Mouse (Mus musculus): ENCODE data around the gene Apbb1. TPM values are rescaled to one million over a fixed set of nuclear protein-coding genes. Genes with fewer than 3 reads are reported as not detected.

Apbb1 gene
- total RNA-seq (2021), result 1 to 10 TPM; 5.3 to 8.6 TPM
- long read RNA-seq, experiment 1, transcript Apbb1-214 (14 exons, 2,878 nt), result major isoform, 6 of 8 reads
- long read RNA-seq, experiment 1, partial matches to known transcripts, result 0 of 8 reads
- long read RNA-seq, experiment 1, other reads (novel, unspliced or antisense), result 1 of 8 reads
- long read RNA-seq, experiment 2, partial matches to known transcripts, result 3 of 8 reads
- long read RNA-seq, experiment 2, other reads (novel, unspliced or antisense), result 2 of 8 reads

DNA sequence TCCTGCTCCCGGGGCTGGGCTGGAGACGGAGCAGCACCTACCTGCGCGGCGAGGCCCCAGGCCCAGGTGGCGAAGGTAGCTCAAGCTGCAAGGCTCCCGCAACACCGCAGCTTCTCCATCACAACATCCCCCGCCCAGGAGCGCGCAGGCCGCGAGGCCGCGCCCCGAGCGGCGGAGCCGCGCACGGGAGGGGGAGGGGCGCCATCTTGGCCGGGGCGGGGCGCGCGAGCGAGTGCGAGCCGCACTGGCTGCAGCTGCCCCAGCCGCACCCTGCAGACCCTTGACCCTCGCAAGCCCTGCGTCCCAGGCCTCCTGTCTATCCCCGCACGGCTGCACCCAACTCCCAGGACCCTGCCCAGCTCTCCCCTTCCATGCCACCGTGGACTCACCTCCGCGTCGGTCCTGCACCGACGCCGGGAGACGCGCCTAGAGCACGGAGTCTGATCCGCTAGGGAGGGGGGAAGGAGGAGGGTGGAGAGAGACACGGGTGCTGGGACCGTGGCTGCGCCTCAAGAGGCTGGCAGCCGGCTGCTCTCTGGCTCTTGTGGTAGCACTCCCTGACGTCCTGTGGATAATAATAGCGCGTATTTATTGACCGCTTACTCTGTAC, at the start of gene Apbb1:
Gene Apbb1 (minus strand): TSS at position 560 of the 610 bp plus-strand sequence.
- intact Hi-C loops (cut with DNase I), result loop anchor here (2.0 kb wide), 1 partner anchor 26 kb away; the partner anchor contains the start of gene Smpd1
- DNase-seq, result peak; percentile 57 to 67

DNA sequence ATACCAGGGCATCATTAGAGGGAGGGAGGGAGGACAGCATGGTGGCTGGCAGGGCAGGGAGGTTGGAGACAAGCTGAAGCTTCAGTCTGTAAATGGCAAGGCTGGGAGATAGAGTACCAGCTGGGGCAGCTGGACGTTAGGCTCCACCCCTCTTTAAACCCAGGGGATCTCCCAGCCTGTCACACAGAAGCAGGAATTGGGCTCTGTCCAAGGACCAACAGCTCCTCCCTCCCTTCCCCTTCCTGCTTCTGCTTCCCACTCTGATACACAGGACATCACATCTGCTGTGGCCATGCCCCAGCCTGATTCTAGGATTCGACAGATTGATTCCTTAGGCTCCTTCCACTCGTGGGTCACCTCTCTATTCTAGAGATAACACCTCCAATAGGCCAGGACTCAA, 47.2 kb upstream of the Apbb1 start:
- intact Hi-C loops (cut with DNase I), result no loop called here
- DNase-seq, result peak in 1 of 2 experiments; percentile 44

DNA sequence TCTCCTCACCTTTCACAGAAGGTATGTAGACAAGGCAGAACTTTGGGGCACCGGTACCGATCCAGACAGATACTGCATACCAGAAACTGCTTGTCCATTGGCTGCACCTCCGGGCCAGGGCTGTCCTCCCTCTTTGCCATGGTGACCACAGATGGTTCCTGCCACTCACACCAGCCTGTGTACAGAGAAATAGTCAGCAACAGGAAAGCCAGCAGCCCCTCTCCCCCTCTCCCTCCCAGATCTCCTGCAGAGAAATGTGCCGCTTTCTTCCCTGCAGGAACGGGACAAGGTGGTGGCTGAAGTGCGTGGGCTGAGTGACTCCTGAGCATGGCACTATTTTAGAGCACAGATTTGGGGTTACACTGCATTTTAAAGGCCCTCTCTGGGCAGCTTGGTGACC, 43.9 kb upstream of the Apbb1 start:
- intact Hi-C loops (cut with DNase I), result no loop called here
- DNase-seq, result no peak

DNA sequence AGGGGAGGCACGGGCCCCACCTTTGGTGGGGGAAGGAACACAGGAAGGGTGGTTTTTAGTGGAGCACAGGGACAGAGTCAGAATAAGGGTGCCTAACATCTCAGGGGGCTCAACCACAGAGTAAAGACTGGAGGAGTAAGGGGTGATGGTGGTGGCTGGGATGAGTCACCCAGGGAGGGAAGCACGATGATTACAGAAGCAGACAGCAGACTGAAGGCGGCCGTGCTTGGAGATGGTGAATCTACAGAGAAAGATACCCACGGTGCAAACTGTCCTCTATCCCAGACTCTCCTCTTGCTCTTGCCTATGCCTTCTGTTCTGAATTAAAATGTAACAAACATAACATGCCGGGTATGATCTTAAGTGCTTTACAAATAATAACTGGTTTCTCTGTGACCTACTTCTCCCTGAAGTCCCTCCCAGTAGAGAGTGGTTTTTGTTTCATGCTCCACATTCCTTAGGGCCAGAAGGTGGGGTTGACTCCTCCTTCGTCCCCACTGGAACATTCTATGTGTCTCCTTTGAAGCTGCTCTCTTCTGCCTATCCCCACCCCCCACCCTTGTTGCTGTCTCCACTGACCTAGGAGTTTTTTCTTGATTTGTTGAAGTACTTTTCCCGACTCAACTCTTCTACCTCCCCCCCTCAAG, 40.3 kb upstream of the Apbb1 start:
- intact Hi-C loops (cut with DNase I), result no loop called here
- DNase-seq, result no peak

DNA sequence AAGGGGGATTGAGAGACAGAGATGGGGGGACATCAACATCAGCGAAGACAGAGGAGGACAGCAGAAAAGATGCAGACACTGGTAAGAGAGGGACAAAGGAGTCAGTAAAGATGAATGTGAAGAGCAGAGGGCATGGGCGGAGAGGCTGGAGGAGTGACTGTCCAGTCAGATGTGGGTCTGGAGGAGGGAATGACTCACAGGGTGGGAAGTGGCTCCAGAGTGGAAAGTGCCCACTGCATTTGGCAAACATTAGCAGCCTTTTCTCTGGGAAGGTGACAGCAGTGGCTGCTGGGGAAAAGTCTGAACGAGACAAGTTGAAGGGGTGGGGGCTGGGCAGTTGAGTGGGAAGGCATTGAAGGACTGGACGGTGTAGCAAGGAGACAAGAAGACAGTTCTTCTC, 39.6 kb upstream of the Apbb1 start:
- intact Hi-C loops (cut with DNase I), result no loop called here
- DNase-seq, result no peak

DNA sequence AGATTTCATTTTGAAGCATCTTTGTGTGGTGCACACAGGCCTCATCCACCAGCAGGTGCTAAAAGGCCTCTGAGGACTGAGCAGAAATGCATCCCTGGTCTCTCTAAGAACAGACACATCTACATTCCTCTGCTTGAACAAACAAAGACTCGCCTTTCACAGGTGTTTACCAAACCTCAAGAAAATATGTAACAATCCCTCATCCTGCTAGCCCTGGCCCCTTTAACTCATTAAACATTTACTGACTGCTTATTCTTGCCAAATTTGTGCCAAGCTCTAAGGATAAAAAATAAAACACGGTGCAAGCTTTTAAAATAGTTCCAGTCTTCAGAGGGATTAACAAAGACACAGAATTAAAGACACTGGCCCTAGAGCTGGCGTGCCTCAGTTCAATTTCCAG, 38.2 kb upstream of the Apbb1 start:
- no peak for DNase-seq
- intact Hi-C loops (cut with DNase I), result no loop called here

DNA sequence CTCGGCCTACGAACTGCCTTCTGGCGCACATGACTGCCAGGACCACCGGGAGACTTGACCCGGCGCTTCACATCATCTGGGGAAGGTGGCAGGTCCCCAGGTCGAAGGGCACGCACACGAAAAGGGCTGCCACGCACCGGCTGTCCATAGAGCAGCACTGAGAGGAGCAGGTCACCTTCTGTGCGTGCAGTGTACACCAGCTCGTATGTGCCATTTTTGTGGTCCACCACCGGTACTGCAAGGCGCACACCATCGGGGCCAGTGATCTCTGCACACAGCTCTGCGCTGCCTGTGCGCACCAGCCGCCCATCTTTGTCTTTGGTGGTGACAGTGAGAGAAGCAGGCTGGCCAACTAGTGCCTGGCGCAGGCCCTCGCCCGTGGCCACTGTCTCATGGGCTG, 36.4 kb upstream of the Apbb1 start:
- intact Hi-C loops (cut with DNase I), result no loop called here
- no peak for DNase-seq

DNA sequence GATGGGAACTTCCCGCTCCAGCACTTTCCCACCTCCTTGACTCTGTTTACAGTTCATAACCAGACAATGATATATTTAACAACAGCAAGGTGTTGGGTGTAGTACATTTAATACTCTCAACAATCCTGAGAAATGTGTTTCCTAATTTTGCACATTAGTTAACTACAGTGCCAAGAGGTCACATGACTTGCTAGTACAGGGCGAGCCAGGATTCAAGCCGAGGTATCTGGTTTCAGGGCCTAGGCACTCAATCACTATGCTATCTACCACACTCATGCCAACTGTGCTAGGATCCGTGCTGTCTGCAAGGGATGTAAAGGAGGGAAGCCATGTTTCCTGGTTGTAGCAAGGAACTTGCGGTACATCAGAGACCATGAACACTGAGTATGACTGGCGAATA, 35.1 kb upstream of the Apbb1 start:
- intact Hi-C loops (cut with DNase I), result no loop called here
- no peak for DNase-seq

DNA sequence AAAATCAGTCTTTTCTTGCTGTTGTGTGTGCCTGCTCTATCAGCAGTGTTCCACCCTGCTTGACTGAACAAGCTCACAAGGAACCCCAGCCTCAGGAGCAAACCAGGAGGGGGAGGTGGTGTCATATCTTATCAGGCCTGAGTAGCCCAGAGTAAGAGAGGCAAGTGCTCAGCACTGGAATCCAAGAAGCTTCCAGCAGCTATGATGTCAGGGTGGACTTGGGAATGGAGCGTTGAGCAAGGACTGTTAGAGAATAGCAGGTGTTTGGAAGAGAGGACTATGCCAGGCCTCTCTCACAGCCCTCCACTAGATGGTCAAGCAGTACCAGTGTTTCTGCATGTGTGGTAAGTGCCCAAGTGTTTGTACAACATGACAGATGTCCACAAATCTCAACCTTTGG, 34.3 kb upstream of the Apbb1 start:
- intact Hi-C loops (cut with DNase I), result no loop called here
- DNase-seq, result no peak

DNA sequence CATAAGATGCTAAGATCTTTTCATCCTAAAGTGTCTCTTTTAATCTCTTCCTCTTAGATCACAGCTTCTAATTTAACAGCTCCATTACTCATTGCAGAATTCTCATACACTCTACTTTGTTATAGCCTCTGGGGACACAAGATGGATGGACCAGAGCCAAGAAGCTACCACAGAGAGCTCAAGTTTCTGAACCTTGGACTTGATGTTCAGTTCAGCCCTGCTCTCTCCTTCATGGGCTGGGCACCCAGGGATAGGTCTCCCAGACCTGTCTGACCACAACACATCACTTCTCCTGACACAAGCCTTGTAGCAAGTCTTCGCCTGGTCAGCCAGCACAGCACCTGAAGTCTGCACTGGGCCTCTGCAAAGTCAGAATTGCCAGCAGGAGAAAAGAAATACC, 32.9 kb upstream of the Apbb1 start:
- intact Hi-C loops (cut with DNase I), result no loop called here
- no peak for DNase-seq

DNA sequence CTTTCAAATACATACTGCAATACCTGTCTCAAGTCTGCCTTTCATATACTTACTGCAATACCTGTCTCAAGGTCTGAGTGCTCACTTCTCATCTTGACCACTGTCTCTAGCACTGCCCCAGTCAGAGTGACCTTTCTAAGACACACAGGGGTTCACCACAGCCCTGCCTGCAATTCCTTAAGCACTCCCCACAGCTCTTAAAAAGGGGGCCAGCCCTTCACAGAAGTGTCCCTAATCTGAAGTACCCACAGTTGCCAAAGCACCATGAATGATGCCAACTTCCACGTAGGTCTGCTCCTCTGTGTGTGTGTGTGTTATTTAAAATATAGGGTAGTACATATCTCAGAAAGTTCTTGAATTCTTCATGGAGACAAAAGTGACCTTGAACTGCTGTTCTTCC, 30.3 kb upstream of the Apbb1 start:
- no peak for DNase-seq
- intact Hi-C loops (cut with DNase I), result no loop called here

DNA sequence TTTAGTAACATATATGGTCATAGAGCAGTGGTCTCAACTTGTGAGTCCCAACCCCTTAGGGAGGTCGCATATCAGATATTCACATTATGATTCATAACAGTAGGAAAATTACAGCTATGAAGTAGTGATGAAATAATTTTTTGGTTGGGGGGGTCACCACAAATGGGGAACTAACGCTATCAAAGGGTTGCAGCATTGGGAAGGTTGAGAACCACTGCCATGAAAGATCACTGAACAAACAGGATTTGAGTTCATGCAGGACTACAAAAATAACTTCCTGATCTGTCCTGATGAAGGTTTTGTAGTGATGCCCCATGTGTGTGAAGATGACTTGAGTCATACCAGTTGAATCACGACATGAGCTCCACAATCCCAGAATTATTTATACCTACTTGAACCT, 27.0 kb upstream of the Apbb1 start:
- intact Hi-C loops (cut with DNase I), result no loop called here
- no peak for DNase-seq

DNA sequence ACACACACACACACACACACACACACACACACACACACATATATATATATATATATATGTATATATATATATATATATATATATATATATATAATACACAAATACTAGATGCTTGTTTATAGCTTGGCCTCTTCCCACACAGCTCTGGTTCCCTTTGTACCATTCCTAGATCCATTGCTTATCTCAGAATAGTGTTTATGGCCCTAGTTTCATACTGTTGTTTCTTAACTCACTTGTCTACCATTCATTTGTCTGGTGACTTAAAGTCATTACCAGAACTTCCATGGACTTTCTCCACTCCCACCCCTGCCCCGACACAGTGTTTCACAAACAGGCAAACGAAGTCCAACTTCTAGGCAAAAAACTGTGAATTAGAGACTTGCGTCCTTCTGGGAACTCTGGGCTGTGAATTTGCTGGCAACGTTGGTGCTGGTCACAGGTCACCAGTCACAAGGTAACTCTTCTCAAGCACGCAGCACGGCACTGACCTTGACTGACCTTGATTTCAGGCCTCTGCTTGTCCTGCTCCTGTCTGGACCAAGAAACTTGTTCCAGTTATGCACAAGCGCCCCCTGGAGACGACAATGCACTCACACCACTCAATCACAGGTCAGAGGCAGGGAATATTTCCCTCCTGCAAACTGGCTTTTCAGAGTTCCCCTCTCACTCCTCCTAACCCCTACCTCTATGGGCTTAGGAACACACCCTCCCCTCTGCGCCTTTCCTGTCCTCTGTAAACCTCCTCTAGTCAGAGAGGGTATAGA, 21.6 kb upstream of the Apbb1 start:
- intact Hi-C loops (cut with DNase I), result loop anchor here (5.0 kb wide), 1 partner anchor 66 kb away; no protein-coding TSS in a partner anchor

DNA sequence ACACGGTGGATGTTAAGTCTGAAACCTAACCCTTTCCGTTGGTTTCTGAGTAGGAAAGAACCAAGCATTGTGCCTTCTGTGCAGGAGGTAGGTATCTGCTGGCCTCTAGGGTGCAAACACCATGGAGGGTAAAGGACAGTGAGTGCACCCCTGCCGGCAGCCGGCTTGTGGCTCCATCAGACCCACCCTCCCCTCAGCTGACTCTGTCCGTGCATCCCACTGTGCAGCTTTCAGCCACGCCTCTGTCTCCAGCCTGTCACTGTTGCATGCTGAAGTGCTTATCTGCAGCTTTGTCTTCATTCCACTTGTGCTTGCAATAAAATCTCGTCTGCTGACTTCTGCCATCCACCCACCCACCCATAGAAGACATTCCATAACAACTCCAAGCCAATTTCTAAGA, 8.6 kb upstream of the Apbb1 start:
- intact Hi-C loops (cut with DNase I), result no loop called here
- no peak for DNase-seq

More for the DNA sequence above, 21.6 kb upstream of the Apbb1 start:
- DNase-seq, result peak; percentile 43 to 57

DNA sequence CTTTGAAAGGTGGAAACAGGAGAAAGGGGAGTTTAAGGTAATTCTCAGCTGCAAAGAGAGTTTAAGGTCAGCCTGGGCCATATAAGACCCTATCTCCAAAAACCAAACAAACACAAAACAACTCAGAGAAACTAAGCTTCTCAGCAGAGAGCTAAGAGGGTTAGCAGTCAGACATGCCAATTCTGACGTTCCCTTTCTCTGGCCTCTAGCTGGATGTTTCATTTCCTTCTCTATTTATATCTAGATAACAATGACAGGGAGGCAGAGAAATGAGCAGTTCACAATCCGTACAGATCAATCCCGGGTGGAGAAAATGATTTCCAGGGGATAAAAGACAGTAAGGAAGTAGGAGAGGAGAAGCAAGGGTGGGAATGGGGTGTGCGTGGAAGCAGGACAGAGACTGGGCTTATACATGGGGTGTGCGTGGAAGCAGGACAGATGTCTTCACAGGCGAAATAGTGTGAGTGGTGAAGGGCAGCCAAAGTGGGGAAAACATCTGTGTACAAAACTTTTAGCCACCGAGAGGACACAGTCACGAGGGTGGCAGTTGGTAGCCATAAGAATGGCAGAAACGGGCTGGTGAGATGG, 7.0 kb upstream of the Apbb1 start:
- DNase-seq, result no peak
- intact Hi-C loops (cut with DNase I), result no loop called here

DNA sequence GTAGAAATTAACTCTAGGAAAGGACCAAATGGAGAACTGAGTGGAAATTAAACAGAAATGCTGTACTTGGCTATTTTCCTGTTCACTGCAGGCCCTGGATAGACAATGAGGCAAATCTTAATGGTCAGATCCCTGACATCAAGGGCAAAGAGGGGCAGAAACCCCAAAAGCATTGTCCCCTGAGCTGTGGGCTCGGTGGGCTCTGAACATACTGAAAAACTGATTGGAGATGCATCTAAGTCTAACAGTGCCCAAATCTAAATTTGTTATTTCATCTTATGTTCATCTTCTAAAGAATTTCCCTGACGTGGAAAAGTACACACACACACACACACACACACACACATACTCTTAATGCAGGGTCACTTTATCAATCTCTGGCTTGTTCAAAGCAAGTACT, 506 bp upstream of the Apbb1 start:
- intact Hi-C loops (cut with DNase I), result loop anchor here (2.0 kb wide), 1 partner anchor 27 kb away; the partner anchor contains the start of gene Smpd1
- DNase-seq, result no peak

DNA sequence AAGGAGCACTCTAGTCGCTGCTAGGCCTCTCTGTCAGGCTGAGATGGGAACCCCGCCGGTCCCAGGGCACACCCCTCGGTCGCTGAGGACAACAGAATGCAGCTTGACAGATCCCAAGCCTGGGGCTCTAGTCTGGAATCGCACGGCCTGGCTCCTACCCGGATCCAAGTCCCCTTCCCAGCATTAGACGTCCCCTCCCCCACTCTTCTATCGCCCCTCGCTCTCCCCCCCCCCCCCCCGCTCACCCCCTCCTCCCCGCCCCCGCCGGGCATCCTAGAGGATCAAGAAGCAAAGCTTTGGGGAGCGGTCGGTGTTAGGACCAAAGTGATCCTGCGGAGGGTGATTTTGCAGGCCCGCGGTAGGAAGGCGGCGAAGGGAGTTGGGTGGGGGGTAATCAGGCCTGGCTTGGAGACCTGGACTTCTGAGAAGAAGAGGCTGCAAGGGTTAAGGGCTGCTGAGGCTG, 795 bp downstream of the Apbb1 start:
- intact Hi-C loops (cut with DNase I), result loop anchor here (2.0 kb wide), 1 partner anchor 26 kb away; the partner anchor contains the start of gene Smpd1
- no peak for DNase-seq

DNA sequence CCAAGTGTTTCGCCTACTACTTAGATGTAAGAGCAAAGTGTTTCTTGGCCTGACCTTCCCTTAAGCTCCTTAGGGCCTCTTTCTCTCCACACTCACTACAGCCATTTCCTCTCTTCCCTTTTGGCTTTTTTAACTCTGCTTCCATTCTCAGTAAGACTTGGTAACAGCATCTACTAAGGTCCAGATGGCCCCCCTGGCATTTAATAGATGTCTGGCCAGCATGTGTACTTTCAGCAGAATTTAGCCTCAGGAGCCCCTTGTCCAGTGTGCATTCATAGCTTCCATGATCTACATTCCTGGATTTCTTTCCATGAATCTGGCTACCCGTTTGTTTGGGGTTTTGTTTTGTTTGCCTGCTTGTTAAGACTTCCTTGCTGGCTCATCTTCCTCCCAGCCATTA, 3.0 kb downstream of the Apbb1 start:
- DNase-seq, result no peak
- intact Hi-C loops (cut with DNase I), result no loop called here

DNA sequence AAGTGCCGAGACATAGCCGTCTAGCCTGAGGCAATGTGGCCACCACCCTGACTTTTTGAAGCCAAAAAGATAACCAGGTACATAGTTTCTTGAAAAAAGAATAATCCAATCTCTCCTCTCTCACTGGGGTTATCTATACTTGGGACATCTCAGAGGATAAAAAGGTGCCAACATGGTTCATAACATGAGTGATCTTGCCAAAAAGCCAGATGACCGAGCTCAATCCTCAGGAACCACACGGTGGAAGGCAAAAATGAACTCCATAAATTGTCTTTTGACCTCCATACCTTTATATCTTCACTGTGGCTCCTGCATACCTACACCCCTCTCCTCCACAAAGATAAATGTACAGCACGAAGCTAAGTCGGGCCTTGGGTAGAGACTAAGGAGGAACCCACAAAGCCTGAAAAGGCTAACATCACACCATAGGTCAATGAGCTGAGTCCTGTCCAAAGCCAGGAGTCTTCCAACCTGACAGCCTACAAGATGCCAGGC, 4.0 kb downstream of the Apbb1 start:
- intact Hi-C loops (cut with DNase I), result no loop called here
- no peak for DNase-seq

DNA sequence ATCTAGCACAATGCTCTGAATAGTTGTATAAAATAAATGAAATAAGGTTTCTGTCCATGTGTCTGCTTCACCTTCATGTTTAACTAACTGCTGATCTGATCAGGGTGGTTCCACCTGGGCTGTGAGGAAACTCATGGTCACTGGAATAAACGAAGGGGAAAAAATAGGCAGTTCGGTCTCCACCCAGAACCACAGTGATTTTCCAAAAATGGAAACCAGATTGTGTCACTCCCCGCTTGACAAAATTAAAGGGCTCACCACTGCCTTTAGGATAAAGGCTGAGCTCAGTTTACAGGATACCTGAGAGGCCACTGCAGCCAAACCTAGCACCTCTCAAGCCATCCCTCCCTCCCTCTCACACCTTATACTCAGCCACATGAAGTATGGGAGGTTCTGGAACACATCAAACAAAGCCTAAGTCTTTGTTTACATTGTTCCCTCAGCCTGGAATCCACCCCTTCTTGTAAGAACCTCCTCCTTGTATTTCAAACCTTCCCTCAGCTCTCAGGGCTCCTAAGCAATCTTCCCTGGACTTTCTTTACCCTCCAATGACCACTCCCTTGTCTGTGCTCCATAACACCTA, 5.2 kb downstream of the Apbb1 start:
- no peak for DNase-seq
- intact Hi-C loops (cut with DNase I), result no loop called here
